Mouse (Mus musculus): ENCODE data around the gene Phf3. TPM values are rescaled to one million over a fixed set of nuclear protein-coding genes. Genes with fewer than 3 reads are reported as not detected.

Gene Phf3
- polyA plus RNA-seq, 1 experiment: 10.1 TPM

- Histone ChIP-seq H3K27me3 (ENCODE audit: control insufficient read depth, insufficient read depth, insufficient read length) (no peaks in the 10 kb centered on the region), H3ac (ENCODE audit: control insufficient read depth, insufficient read length) (no peak overlapping the region), H3K4me2 (ENCODE audit: low read depth) (no peak overlapping the region), H3K36me3 (ENCODE audit: control insufficient read depth, insufficient read depth) (peaks cover 12% of the 10 kb centered on the region), H3K79me2 (ENCODE audit: control insufficient read depth, insufficient read depth) (peaks cover 78% of the 10 kb centered on the region), H3K4me3 (no peak overlapping the region)
- TF ChIP-seq TCF12 (IDR thresholded peaks at IDR 0.05; ENCODE audit: insufficient read depth, poor library complexity, severe bottlenecking): no peak
- no peak for TF ChIP-seq MAX (IDR thresholded peaks at IDR 0.05; ENCODE audit: low read depth)
- TF ChIP-seq E2F4 (IDR thresholded peaks at IDR 0.05; ENCODE audit: insufficient read depth): no peak
- no peak for TF ChIP-seq POLR2A (IDR thresholded peaks at IDR 0.05; ENCODE audit: insufficient read length, low read depth)
- no peak for TF ChIP-seq MYOG (IDR thresholded peaks at IDR 0.05; ENCODE audit: control insufficient read depth in 1 of 3, insufficient read depth in 1 of 3, insufficient read length in 2 of 3, low read depth in 2 of 3)
- TF ChIP-seq TCF3 (IDR thresholded peaks at IDR 0.05; ENCODE audit: insufficient read length, low read depth): no peak
- no peak for TF ChIP-seq REST (IDR thresholded peaks at IDR 0.05; ENCODE audit: insufficient read depth, insufficient read length)
- no peak for TF ChIP-seq CEBPB (IDR thresholded peaks at IDR 0.05; ENCODE audit: insufficient read depth, poor library complexity, severe bottlenecking)
- no peak for TF ChIP-seq SRF (IDR thresholded peaks at IDR 0.05; ENCODE audit: control insufficient read depth, insufficient read length, low read depth)
- TF ChIP-seq POLR2AphosphoS2 (IDR thresholded peaks at IDR 0.05; ENCODE audit: insufficient read length, low read depth): no peak
- TF ChIP-seq MYOD1 (IDR thresholded peaks at IDR 0.05; ENCODE audit: control insufficient read depth in 1 of 3, insufficient read length in 2 of 3, low read depth in 2 of 3): no peak
- TF ChIP-seq USF1 (IDR thresholded peaks at IDR 0.05; ENCODE audit: low read depth): no peak
These were observed 34.1 kb downstream of the Phf3 start for GRCm38 (mm10) chr1:30839662-30840061.

DNA sequence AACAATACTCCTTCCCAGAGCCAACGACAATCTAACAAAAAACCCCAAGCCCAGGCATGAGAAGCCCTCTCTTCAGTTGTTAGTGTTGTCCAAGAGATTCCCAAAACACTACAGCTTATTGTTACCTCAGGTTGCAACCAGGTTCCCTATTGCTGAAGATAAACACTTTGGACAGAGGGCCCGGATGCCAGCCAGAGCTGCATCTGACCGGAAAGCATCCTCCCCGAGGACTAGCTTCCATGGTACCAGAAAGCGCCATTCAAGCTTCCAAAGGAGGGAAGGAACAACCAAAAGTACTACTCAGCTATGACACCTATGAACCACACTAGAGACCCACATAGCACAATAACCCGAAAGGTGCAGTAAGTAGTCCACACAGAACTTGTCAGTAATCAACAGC is 38.2 kb downstream of the Phf3 start:
- peaks cover 38% of the 10 kb centered on the region for H3K79me2 ChIP-seq (ENCODE audit: control insufficient read depth, insufficient read depth)
- peaks cover 12% of the 10 kb centered on the region for H3K36me3 ChIP-seq (ENCODE audit: control insufficient read depth, insufficient read depth)
- TF ChIP-seq MYOD1 (IDR thresholded peaks at IDR 0.05; ENCODE audit: control insufficient read depth in 1 of 3, insufficient read length in 2 of 3, low read depth in 2 of 3) (no peak), REST (IDR thresholded peaks at IDR 0.05; ENCODE audit: insufficient read depth, insufficient read length) (no peak), TCF12 (IDR thresholded peaks at IDR 0.05; ENCODE audit: insufficient read depth, poor library complexity, severe bottlenecking) (no peak), POLR2AphosphoS2 (IDR thresholded peaks at IDR 0.05; ENCODE audit: insufficient read length, low read depth) (no peak), MAX (IDR thresholded peaks at IDR 0.05; ENCODE audit: low read depth) (no peak), POLR2A (IDR thresholded peaks at IDR 0.05; ENCODE audit: insufficient read length, low read depth) (no peak)
- no peaks in the 10 kb centered on the region for H3K27me3 ChIP-seq (ENCODE audit: control insufficient read depth, insufficient read depth, insufficient read length)
- H3ac ChIP-seq (ENCODE audit: control insufficient read depth, insufficient read length): no peak overlapping the region
- no peak overlapping the region for H3K4me2 ChIP-seq (ENCODE audit: low read depth)
- no peak overlapping the region for H3K4me3 ChIP-seq

DNA sequence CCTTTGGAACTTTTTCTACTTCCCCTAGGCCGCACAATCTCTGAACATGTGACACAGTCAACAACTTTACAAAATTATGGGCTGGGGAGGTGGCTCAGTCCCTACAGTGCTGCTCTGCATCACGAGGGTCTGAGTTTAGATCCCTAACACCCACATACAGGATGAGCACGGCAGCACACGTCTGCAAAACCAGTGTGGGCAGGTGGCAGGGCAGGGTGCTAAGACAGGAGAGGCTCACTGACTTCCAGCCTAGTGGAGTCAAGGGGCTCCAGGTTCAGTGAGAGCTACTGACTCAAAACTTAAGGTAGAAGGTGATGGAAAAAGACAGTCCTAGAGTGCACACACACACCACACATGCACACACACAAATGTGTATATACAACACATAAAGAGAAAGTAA is 40.9 kb downstream of the Phf3 start:
- Histone ChIP-seq H3K36me3 (ENCODE audit: control insufficient read depth, insufficient read depth) (peaks cover 24% of the 10 kb centered on the region), H3K27me3 (ENCODE audit: control insufficient read depth, insufficient read depth, insufficient read length) (no peaks in the 10 kb centered on the region), H3ac (ENCODE audit: control insufficient read depth, insufficient read length) (no peak overlapping the region), H3K79me2 (ENCODE audit: control insufficient read depth, insufficient read depth) (peaks cover 26% of the 10 kb centered on the region), H3K4me2 (ENCODE audit: low read depth) (no peak overlapping the region), H3K4me3 (no peak overlapping the region)
- no peak for TF ChIP-seq TCF12 (IDR thresholded peaks at IDR 0.05; ENCODE audit: insufficient read depth, poor library complexity, severe bottlenecking)
- no peak for TF ChIP-seq MAX (IDR thresholded peaks at IDR 0.05; ENCODE audit: low read depth)
- TF ChIP-seq POLR2A (IDR thresholded peaks at IDR 0.05; ENCODE audit: insufficient read length, low read depth): no peak
- no peak for TF ChIP-seq MYOD1 (IDR thresholded peaks at IDR 0.05; ENCODE audit: control insufficient read depth in 1 of 3, insufficient read length in 2 of 3, low read depth in 2 of 3)
- no peak for TF ChIP-seq USF1 (IDR thresholded peaks at IDR 0.05; ENCODE audit: low read depth)
- TF ChIP-seq TCF3 (IDR thresholded peaks at IDR 0.05; ENCODE audit: insufficient read length, low read depth): no peak
- no peak for TF ChIP-seq CEBPB (IDR thresholded peaks at IDR 0.05; ENCODE audit: insufficient read depth, poor library complexity, severe bottlenecking)

GRCm38 (mm10) chr1:30819414-30819813 is 54.3 kb downstream of the Phf3 start:
- Histone ChIP-seq H3K4me3 (no peak overlapping the region), H3K79me2 (ENCODE audit: control insufficient read depth, insufficient read depth) (no peaks in the 10 kb centered on the region), H3K36me3 (ENCODE audit: control insufficient read depth, insufficient read depth) (peaks cover 10% of the 10 kb centered on the region), H3K4me2 (ENCODE audit: low read depth) (no peak overlapping the region), H3ac (ENCODE audit: control insufficient read depth, insufficient read length) (no peak overlapping the region), H3K27me3 (ENCODE audit: control insufficient read depth, insufficient read depth, insufficient read length) (no peaks in the 10 kb centered on the region)
- TF ChIP-seq E2F4 (IDR thresholded peaks at IDR 0.05; ENCODE audit: insufficient read depth) (no peak), MAX (IDR thresholded peaks at IDR 0.05; ENCODE audit: low read depth) (no peak), SRF (IDR thresholded peaks at IDR 0.05; ENCODE audit: control insufficient read depth, insufficient read length, low read depth) (no peak), TCF3 (IDR thresholded peaks at IDR 0.05; ENCODE audit: insufficient read length, low read depth) (no peak), CEBPB (IDR thresholded peaks at IDR 0.05; ENCODE audit: insufficient read depth, poor library complexity, severe bottlenecking) (no peak), USF1 (IDR thresholded peaks at IDR 0.05; ENCODE audit: low read depth) (no peak), TCF12 (IDR thresholded peaks at IDR 0.05; ENCODE audit: insufficient read depth, poor library complexity, severe bottlenecking) (no peak), REST (IDR thresholded peaks at IDR 0.05; ENCODE audit: insufficient read depth, insufficient read length) (no peak), POLR2AphosphoS2 (IDR thresholded peaks at IDR 0.05; ENCODE audit: insufficient read length, low read depth) (no peak), POLR2A (IDR thresholded peaks at IDR 0.05; ENCODE audit: insufficient read length, low read depth) (no peak), MYOD1 (IDR thresholded peaks at IDR 0.05; ENCODE audit: control insufficient read depth in 1 of 3, insufficient read length in 2 of 3, low read depth in 2 of 3) (no peak), MYOG (IDR thresholded peaks at IDR 0.05; ENCODE audit: control insufficient read depth in 1 of 3, insufficient read depth in 1 of 3, insufficient read length in 2 of 3, low read depth in 2 of 3) (no peak)

DNA sequence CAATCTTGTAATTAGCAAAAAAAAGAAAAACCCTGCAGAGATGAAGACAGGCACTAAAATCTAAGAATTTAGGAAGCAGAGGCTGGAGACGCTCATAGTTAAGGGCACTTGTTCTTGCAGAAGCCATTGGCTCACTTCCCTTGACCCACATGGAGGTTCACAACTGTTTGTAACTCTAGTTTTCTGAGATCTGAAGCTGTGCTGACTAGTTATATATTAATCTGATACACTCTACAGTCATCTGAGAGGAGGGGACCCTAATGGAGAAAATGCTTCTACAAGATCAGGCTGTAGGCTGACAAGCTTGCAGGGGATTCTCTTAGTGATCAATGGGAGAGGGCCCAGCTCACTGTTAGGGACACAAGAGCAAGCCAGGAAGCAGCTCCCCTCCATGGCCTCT is 58.1 kb downstream of the Phf3 start:
- no peaks in the 10 kb centered on the region for H3K79me2 ChIP-seq (ENCODE audit: control insufficient read depth, insufficient read depth)
- no peak overlapping the region for H3K4me2 ChIP-seq (ENCODE audit: low read depth)
- peaks cover 36% of the 10 kb centered on the region for H3K36me3 ChIP-seq (ENCODE audit: control insufficient read depth, insufficient read depth)
- H3ac ChIP-seq (ENCODE audit: control insufficient read depth, insufficient read length): no peak overlapping the region
- H3K4me3 ChIP-seq: no peak overlapping the region
- TF ChIP-seq POLR2AphosphoS2 (IDR thresholded peaks at IDR 0.05; ENCODE audit: insufficient read length, low read depth) (no peak), POLR2A (IDR thresholded peaks at IDR 0.05; ENCODE audit: insufficient read length, low read depth) (no peak), MAX (IDR thresholded peaks at IDR 0.05; ENCODE audit: low read depth) (no peak), CEBPB (IDR thresholded peaks at IDR 0.05; ENCODE audit: insufficient read depth, poor library complexity, severe bottlenecking) (no peak), MYOG (IDR thresholded peaks at IDR 0.05; ENCODE audit: control insufficient read depth in 1 of 3, insufficient read depth in 1 of 3, insufficient read length in 2 of 3, low read depth in 2 of 3) (no peak), REST (IDR thresholded peaks at IDR 0.05; ENCODE audit: insufficient read depth, insufficient read length) (no peak), MYOD1 (IDR thresholded peaks at IDR 0.05; ENCODE audit: control insufficient read depth in 1 of 3, insufficient read length in 2 of 3, low read depth in 2 of 3) (no peak), SRF (IDR thresholded peaks at IDR 0.05; ENCODE audit: control insufficient read depth, insufficient read length, low read depth) (no peak), TCF12 (IDR thresholded peaks at IDR 0.05; ENCODE audit: insufficient read depth, poor library complexity, severe bottlenecking) (no peak), USF1 (IDR thresholded peaks at IDR 0.05; ENCODE audit: low read depth) (no peak)
- H3K27me3 ChIP-seq (ENCODE audit: control insufficient read depth, insufficient read depth, insufficient read length): no peaks in the 10 kb centered on the region

All from myocyte (in vitro differentiated cells).